Comparison of ENCODE assay signal across 8 mouse cellular contexts in the genomic region with DNA sequence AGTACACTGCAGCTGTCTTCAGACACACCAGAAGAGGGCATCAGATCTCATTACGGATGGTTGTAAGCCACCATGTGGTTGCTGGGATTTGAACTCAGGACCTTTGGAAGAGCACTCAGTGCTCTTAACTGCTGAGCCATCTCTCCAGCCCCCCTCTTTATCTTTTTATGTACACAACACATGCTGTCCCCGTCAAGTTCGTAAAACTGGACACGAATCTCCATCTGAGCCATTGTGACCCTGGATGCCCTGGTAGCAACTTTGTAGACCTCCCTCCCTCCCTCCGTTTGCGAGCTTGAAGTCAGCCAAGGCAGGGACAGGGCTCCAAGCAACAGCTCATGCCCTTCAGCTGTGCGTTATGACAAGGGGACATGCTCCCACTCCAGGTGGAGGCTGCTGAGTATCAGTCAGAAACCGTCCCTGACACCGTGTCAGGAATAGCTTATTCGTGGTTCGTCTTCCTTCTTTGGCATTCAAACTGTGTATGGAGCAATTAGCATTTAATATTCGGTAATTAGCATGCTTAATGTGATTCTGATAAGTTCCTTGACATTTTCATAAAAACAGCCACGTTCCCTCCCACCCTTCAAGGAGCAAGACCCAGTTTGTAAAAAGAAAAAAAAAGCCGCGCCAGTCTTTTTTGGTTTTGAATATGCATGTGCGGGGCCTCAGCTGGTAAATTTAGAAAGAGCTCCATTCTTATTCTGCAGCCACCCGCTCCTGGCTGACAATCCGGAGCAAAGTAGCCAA. TPM values are rescaled to one million over a fixed set of nuclear protein-coding genes. Genes with fewer than 3 reads are reported as not detected.
DNase-seq lines count a peak whose midpoint lies in the region; TF ChIP-seq lines count a peak whose summit lies in the region.

No protein-coding gene starts in this region.

- no peaks in the 10 kb centered on the region for H3K9me3 ChIP-seq in limb, embryonic 10.5 days (replicated peaks)

- no peaks in the 10 kb centered on the region for H3K27me3 ChIP-seq in limb, embryonic 10.5 days (ENCODE audit: low read depth, poor library complexity, severe bottlenecking)

- TF ChIP-seq CTCF in layer of hippocampus, adult 2 months (conservative IDR thresholded peaks at IDR 0.05) = peak; percentile 49
- no peak for TF ChIP-seq CTCF in embryonic fibroblast, embryonic 13.5 days (IDR thresholded peaks at IDR 0.05; ENCODE audit: borderline replicate concordance, insufficient read depth, low read length)

- peaks cover 6% of the 10 kb centered on the region for H3K4me1 ChIP-seq in embryonic fibroblast, embryonic 13.5 days (ENCODE audit: control insufficient read depth, insufficient read depth, low read length)
- peaks cover 35% of the 10 kb centered on the region for H3K4me1 ChIP-seq in limb, embryonic 10.5 days

- TF ChIP-seq POLR2A in embryonic fibroblast, embryonic 13.5 days (IDR thresholded peaks at IDR 0.05; ENCODE audit: low read depth, low read length) = 0 out of 2 replicates have a peak, but pooled peaks have one; percentile 43

- H3K27ac ChIP-seq in layer of hippocampus, adult 2 months = peak overlapping the region; percentile 83
- H3K27ac ChIP-seq in embryonic fibroblast, embryonic 13.5 days (ENCODE audit: insufficient read depth, low read length) = peak overlapping the region; percentile 48
- peak overlapping the region; percentile 89 for H3K27ac ChIP-seq in limb, embryonic 10.5 days

- 8% methylated on average over 18 of the region's 18 CpGs for WGBS in limb, embryonic 10.5 days

- H3K36me3 ChIP-seq in limb, embryonic 10.5 days = peaks cover 39% of the 10 kb centered on the region

- peak overlapping the region; percentile 94 for H3K4me3 ChIP-seq in layer of hippocampus, adult 2 months
- H3K4me3 ChIP-seq in embryonic fibroblast, embryonic 13.5 days (ENCODE audit: insufficient read depth, low read length) = peak overlapping the region; percentile 59
- peak overlapping the region; percentile 89 for H3K4me3 ChIP-seq in limb, embryonic 10.5 days

- DNase-seq in layer of hippocampus, adult 2 months (ENCODE audit: low spot score in 2 of 2) = no peak
- no peak for DNase-seq in layer of hippocampus, adult 9-11 months
- DNase-seq in ZHBTc4 (ENCODE audit: low read depth, low spot score) = peak; percentile 58
- peak; percentile 49 for DNase-seq in limb, embryonic 10.5 days (ENCODE audit: low spot score)
- DNase-seq in naive thymus-derived CD4-positive, alpha-beta T cell, adult 2 months (ENCODE audit: low read depth) = peak; percentile 44
- no peak for DNase-seq in frontal cortex, postnatal 14 days (ENCODE audit: low spot score in 2 of 2)
- DNase-seq in gastrocnemius, adult 8-10 months (ENCODE audit: low spot score in 2 of 2) = no peak

RNA-seq across cellular contexts. Expression of a gene that starts 0.7 kb away (rescaled TPM):
- total RNA-seq in layer of hippocampus, adult 2 months (2021) = 10 to 100 TPM; 68.1 to 70.2 TPM
- 110 and 114 TPM in 2 replicates for polyA plus RNA-seq in embryonic fibroblast, embryonic 13.5 days (2011; ENCODE audit: insufficient read length, low read depth, missing spikeins)
- 249 and 363 TPM in 2 replicates for polyA plus RNA-seq in limb, embryonic 10.5 days (2016; fragmentation: Nextera tagmentation; extraction: Ambion mirVana)
- total RNA-seq in gastrocnemius, adult 8-10 months (2022) = 10 to 100 TPM; 11.1 to 15.7 (median 12.5) TPM

RNA-seq across cellular contexts. Expression of a gene that starts 11.8 kb away (rescaled TPM):
- total RNA-seq in layer of hippocampus, adult 2 months (2021) = 1 to 10 TPM; 3.8 to 5.4 TPM
- polyA plus RNA-seq in embryonic fibroblast, embryonic 13.5 days (2011; ENCODE audit: insufficient read length, low read depth, missing spikeins) = not detected in 2 replicates
- 0.33 and 0.51 TPM in 2 replicates for polyA plus RNA-seq in limb, embryonic 10.5 days (2016; fragmentation: Nextera tagmentation; extraction: Ambion mirVana)
- total RNA-seq in gastrocnemius, adult 8-10 months (2022) = under 1 TPM; 0.24 to 0.56 (median 0.53) TPM

RNA-seq across cellular contexts. Expression of a gene that starts 32.4 kb away (rescaled TPM):
- total RNA-seq in layer of hippocampus, adult 2 months (2021) = 10 to 100 TPM; 49.0 to 56.8 TPM
- polyA plus RNA-seq in embryonic fibroblast, embryonic 13.5 days (2011; ENCODE audit: insufficient read length, low read depth, missing spikeins) = 50.4 and 50.7 TPM in 2 replicates
- 108 and 115 TPM in 2 replicates for polyA plus RNA-seq in limb, embryonic 10.5 days (2016; fragmentation: Nextera tagmentation; extraction: Ambion mirVana)
- total RNA-seq in gastrocnemius, adult 8-10 months (2022) = 10 to 100 TPM; 14.7 to 20.8 (median 17.6) TPM

RNA-seq across cellular contexts. Expression of a gene that starts 36.2 kb away (rescaled TPM):
- total RNA-seq in layer of hippocampus, adult 2 months (2021) = 100 to 1,000 TPM; 233 to 237 TPM
- polyA plus RNA-seq in embryonic fibroblast, embryonic 13.5 days (2011; ENCODE audit: insufficient read length, low read depth, missing spikeins) = 404 and 424 TPM in 2 replicates
- 446 and 455 TPM in 2 replicates for polyA plus RNA-seq in limb, embryonic 10.5 days (2016; fragmentation: Nextera tagmentation; extraction: Ambion mirVana)
- 100 to 1,000 TPM; 116 to 129 (median 124) TPM for total RNA-seq in gastrocnemius, adult 8-10 months (2022)

RNA-seq across cellular contexts. Expression of a gene that starts 52.5 kb away (rescaled TPM):
- total RNA-seq in layer of hippocampus, adult 2 months (2021) = not detected
- not detected in 2 replicates for polyA plus RNA-seq in embryonic fibroblast, embryonic 13.5 days (2011; ENCODE audit: insufficient read length, low read depth, missing spikeins)
- polyA plus RNA-seq in limb, embryonic 10.5 days (2016; fragmentation: Nextera tagmentation; extraction: Ambion mirVana) = not detected in 2 replicates
- total RNA-seq in gastrocnemius, adult 8-10 months (2022) = 1 to 10 TPM; 7.3 to 9.2 (median 8.8) TPM

Comparison
In these comparisons a context has a peak if more than half of its experiments do, and no peak if none do; other contexts are left out.
1. DNase-seq: peak in ZHBTc4 (single experiment), limb, embryonic 10.5 days (single experiment) and naive thymus-derived CD4-positive, alpha-beta T cell, adult 2 months (single experiment); none in layer of hippocampus, adult 2 months (0 of 2), layer of hippocampus, adult 9-11 months (single experiment), frontal cortex, postnatal 14 days (0 of 2) and gastrocnemius, adult 8-10 months (0 of 2).
2. RNA of a gene that starts 0.7 kb away (total RNA-seq): 68.1 to 70.2 TPM in layer of hippocampus, adult 2 months; 11.1 to 15.7 TPM in gastrocnemius, adult 8-10 months; every median in the first group is over 4 times any median in the second.
3. Peak in every context shown above with its lines, with median percentiles within 50 percentile points of each other: H3K27ac ChIP-seq and H3K4me3 ChIP-seq.